Comparison of ENCODE assay signal across 26 mouse cellular contexts in the genomic region with DNA sequence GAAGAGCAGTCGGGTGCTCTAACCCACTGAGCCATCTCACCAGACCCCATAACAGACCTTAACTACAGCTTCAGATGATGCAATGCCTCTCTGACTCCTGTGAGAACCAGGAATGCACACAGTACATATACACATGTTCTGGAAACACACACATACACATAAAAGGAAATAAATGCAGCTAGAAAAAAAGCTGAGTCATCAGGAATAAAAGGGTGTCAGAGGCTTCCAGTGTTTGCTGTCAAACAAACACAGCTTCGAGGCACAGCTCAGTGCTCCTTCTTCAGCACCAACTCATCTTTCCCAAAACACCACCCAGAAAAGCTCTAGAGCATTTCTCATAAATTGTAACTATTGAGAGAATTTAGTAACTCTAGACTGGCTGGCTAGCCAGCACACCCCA. TPM values are rescaled to one million over a fixed set of nuclear protein-coding genes. Genes with fewer than 3 reads are reported as not detected.
DNase-seq lines count a peak whose midpoint lies in the region; ATAC-seq and TF ChIP-seq lines count a peak whose summit lies in the region.
"Had no signal": no experiment of that assay in that cellular context is flagged by ENCODE, and none has a peak within 500 bp of the region (broad histone marks: within the 10 kb centered on the region; RNA-seq: fewer than 3 reads in every experiment).

No protein-coding gene starts in this region.

- TF ChIP-seq CTCF in liver, postnatal 0 days (IDR thresholded peaks at IDR 0.05; ENCODE audit: low read depth), result no peak
- TF ChIP-seq CTCF in MEL (IDR thresholded peaks at IDR 0.05 in 2 of 3, conservative IDR thresholded peaks at IDR 0.05 in 1 of 3; ENCODE audit: control insufficient read depth in 1 of 3, insufficient read depth in 1 of 3, low read depth in 2 of 3, low read length in 3 of 3, poor library complexity in 1 of 3, severe bottlenecking in 1 of 3), result no peak

- H3K36me3 ChIP-seq in liver, embryonic 12.5 days, result peaks cover 84% of the 10 kb centered on the region
- H3K36me3 ChIP-seq in liver, postnatal 0 days (replicated peaks; ENCODE audit: insufficient read depth, low read length), result peaks cover 37% of the 10 kb centered on the region
- peaks cover 0 to 18% of the 10 kb centered on the region in 2 experiments; a peak in 2 of 4 replicates for H3K36me3 ChIP-seq in MEL (ENCODE audit: control insufficient read depth in 1 of 2, insufficient read depth in 2 of 2, low read length in 2 of 2)
- H3K36me3 ChIP-seq in liver, embryonic 15.5 days (replicated peaks), result peaks cover 79% of the 10 kb centered on the region
- H3K36me3 ChIP-seq in intestine, embryonic 15.5 days, result peaks cover 10% of the 10 kb centered on the region; the same call in 1 of the 2 replicates

- TF ChIP-seq RAD21 in MEL (IDR thresholded peaks at IDR 0.05; ENCODE audit: low read depth, low read length), result no peak

- TF ChIP-seq EP300 in liver, postnatal 0 days (IDR thresholded peaks at IDR 0.05; ENCODE audit: low read depth), result no peak
- no peak for TF ChIP-seq EP300 in MEL (IDR thresholded peaks at IDR 0.05; ENCODE audit: low read depth in 1 of 2, low read length in 2 of 2)

- no peak overlapping the region for H3K9ac ChIP-seq in liver, embryonic 12.5 days
- no peak overlapping the region for H3K9ac ChIP-seq in liver, postnatal 0 days (replicated peaks)
- H3K9ac ChIP-seq in MEL (ENCODE audit: control insufficient read depth, low read depth, low read length, poor library complexity, severe bottlenecking), result no peak overlapping the region
- no peak overlapping the region for H3K9ac ChIP-seq in liver, embryonic 15.5 days
- H3K9ac ChIP-seq in intestine, embryonic 15.5 days, result no peak overlapping the region
- H3K9ac ChIP-seq: forebrain, postnatal 0 days; heart, embryonic 12.5 days; heart, embryonic 15.5 days; hindbrain, embryonic 13.5 days had no signal

- H3K4me2 ChIP-seq in liver, embryonic 12.5 days, result no peak overlapping the region
- no peak overlapping the region for H3K4me2 ChIP-seq in liver, postnatal 0 days (ENCODE audit: low read depth, low read length)
- H3K4me2 ChIP-seq in liver, embryonic 15.5 days, result no peak overlapping the region
- H3K4me2 ChIP-seq in intestine, embryonic 15.5 days (replicated peaks), result no peak overlapping the region
- H3K4me2 ChIP-seq: heart, embryonic 12.5 days; heart, embryonic 15.5 days; hindbrain, embryonic 13.5 days had no signal

- H3K4me1 ChIP-seq in liver, embryonic 12.5 days, result peaks cover 28% of the 10 kb centered on the region
- no peaks in the 10 kb centered on the region for H3K4me1 ChIP-seq in liver, postnatal 0 days (ENCODE audit: insufficient read depth)
- H3K4me1 ChIP-seq in MEL (ENCODE audit: control insufficient read depth in 1 of 2, insufficient read depth in 2 of 2, low read length in 2 of 2), result no peaks in the 10 kb centered on the region
- peaks cover 28% of the 10 kb centered on the region for H3K4me1 ChIP-seq in liver, embryonic 15.5 days (replicated peaks)
- no peaks in the 10 kb centered on the region for H3K4me1 ChIP-seq in intestine, embryonic 15.5 days (replicated peaks)
- H3K4me1 ChIP-seq: hindbrain, embryonic 10.5 days; hindbrain, embryonic 13.5 days had no signal

- no peak for TF ChIP-seq POLR2A in MEL (IDR thresholded peaks at IDR 0.05; ENCODE audit: control insufficient read depth in 1 of 2, insufficient read depth in 1 of 2, low read depth in 1 of 2, low read length in 2 of 2, poor library complexity in 1 of 2)

- 85% methylated on average over 2 of the region's 2 CpGs for WGBS in liver, embryonic 12.5 days (ENCODE audit: insufficient replicate concordance)
- WGBS in liver, postnatal 0 days (ENCODE audit: insufficient replicate concordance), result 79% methylated on average over 2 of the region's 2 CpGs
- WGBS in liver, embryonic 15.5 days (ENCODE audit: insufficient replicate concordance), result 90% methylated on average over 2 of the region's 2 CpGs
- WGBS in intestine, embryonic 15.5 days, result 78% methylated on average over 2 of the region's 2 CpGs

- no peak overlapping the region for H3K4me3 ChIP-seq in liver, embryonic 12.5 days
- H3K4me3 ChIP-seq in liver, postnatal 0 days (ENCODE audit: low read depth, low read length), result no peak overlapping the region
- H3K4me3 ChIP-seq in MEL (ENCODE audit: control insufficient read depth in 1 of 2, insufficient read depth in 1 of 2, low read depth in 2 of 2, low read length in 2 of 2), result no peak overlapping the region
- H3K4me3 ChIP-seq in liver, embryonic 15.5 days (replicated peaks), result no peak overlapping the region
- no peak overlapping the region for H3K4me3 ChIP-seq in intestine, embryonic 15.5 days (replicated peaks)
- H3K4me3 ChIP-seq: gastrocnemius, adult 2 months; heart, embryonic 12.5 days; heart, embryonic 15.5 days; hindbrain, embryonic 10.5 days; hindbrain, embryonic 13.5 days had no signal

- peak overlapping the region; percentile 16; the same call in 1 of the 2 replicates for H3K27ac ChIP-seq in liver, embryonic 12.5 days
- H3K27ac ChIP-seq in liver, postnatal 0 days (ENCODE audit: low read depth), result no peak overlapping the region
- no peak overlapping the region for H3K27ac ChIP-seq in MEL (ENCODE audit: control insufficient read depth, low read depth, low read length)
- H3K27ac ChIP-seq in liver, embryonic 15.5 days (replicated peaks), result peak overlapping the region; percentile 19; the same call in 1 of the 2 replicates
- H3K27ac ChIP-seq in intestine, embryonic 15.5 days, result no peak overlapping the region
- H3K27ac ChIP-seq: gastrocnemius, adult 2 months; heart, embryonic 15.5 days; hindbrain, embryonic 10.5 days; hindbrain, embryonic 13.5 days had no signal

- H3K9me3 ChIP-seq in liver, embryonic 12.5 days (replicated peaks), result no peaks in the 10 kb centered on the region
- H3K9me3 ChIP-seq in liver, postnatal 0 days (ENCODE audit: low read length), result no peaks in the 10 kb centered on the region
- H3K9me3 ChIP-seq in MEL (replicated peaks; ENCODE audit: insufficient read depth, low read length), result no peaks in the 10 kb centered on the region
- no peaks in the 10 kb centered on the region for H3K9me3 ChIP-seq in liver, embryonic 15.5 days (replicated peaks)
- no peaks in the 10 kb centered on the region for H3K9me3 ChIP-seq in intestine, embryonic 15.5 days
- H3K9me3 ChIP-seq: heart, embryonic 12.5 days; heart, embryonic 15.5 days; hindbrain, embryonic 10.5 days; hindbrain, embryonic 13.5 days had no signal

- no peaks in the 10 kb centered on the region for H3K27me3 ChIP-seq in liver, embryonic 12.5 days (replicated peaks)
- H3K27me3 ChIP-seq in liver, postnatal 0 days (ENCODE audit: insufficient read depth, low read length), result no peaks in the 10 kb centered on the region
- no peaks in the 10 kb centered on the region for H3K27me3 ChIP-seq in MEL (ENCODE audit: control insufficient read depth in 1 of 2, insufficient read depth in 2 of 2, low read length in 2 of 2)
- no peaks in the 10 kb centered on the region for H3K27me3 ChIP-seq in liver, embryonic 15.5 days
- no peaks in the 10 kb centered on the region for H3K27me3 ChIP-seq in intestine, embryonic 15.5 days (replicated peaks)
- H3K27me3 ChIP-seq: heart, embryonic 12.5 days; heart, embryonic 15.5 days; hindbrain, embryonic 13.5 days had no signal

- no peak for DNase-seq in liver, postnatal 0 days
- DNase-seq in 3T3-L1 (ENCODE audit: low read depth, low spot score) (peak; percentile 25), MEL (ENCODE audit: low read depth, low spot score) (no peak)
- DNase-seq in adrenal gland, adult 18-20 months (ENCODE audit: low spot score in 2 of 2), result no peak
- no peak for DNase-seq in thymus, postnatal 36 days
- DNase-seq: adrenal gland, adult 8-10 months; adrenal gland, postnatal 36 days; B cell, adult 2 months; cerebellum, adult 18-20 months; cerebellum, adult 9-10 months; cerebellum, postnatal 14 days; forebrain, postnatal 0 days; gastrocnemius, adult 2 months; gastrocnemius, postnatal 14 days; heart, adult 11 months; heart, postnatal 10 days; heart, postnatal 36 days had no signal

- no peak for ATAC-seq in liver, embryonic 12.5 days
- no peak for ATAC-seq in liver, postnatal 0 days
- no peak for ATAC-seq in liver, embryonic 15.5 days (ENCODE audit: insufficient read depth)
- ATAC-seq in intestine, embryonic 15.5 days, result no peak
- ATAC-seq: forebrain, embryonic 14.5 days; forebrain, postnatal 0 days; hindbrain, embryonic 16.5 days had no signal

- no peaks in the 10 kb centered on the region for H3K79me2 ChIP-seq in MEL (ENCODE audit: control insufficient read depth, insufficient read depth, low read length, poor library complexity)

TF ChIP-seq in MEL, 35 proteins besides CTCF, POLR2A, EP300 and RAD21:
- TF ChIP-seq ZC3H11A (IDR thresholded peaks at IDR 0.05; ENCODE audit: low read depth, low read length) (no peak), MAFK (IDR thresholded peaks at IDR 0.05; ENCODE audit: borderline replicate concordance, low read depth, low read length) (peak; percentile 90), SIN3A (IDR thresholded peaks at IDR 0.05; ENCODE audit: low read length) (no peak), MYC (IDR thresholded peaks at IDR 0.05; ENCODE audit: low read depth, low read length) (no peak), UBTF (IDR thresholded peaks at IDR 0.05; ENCODE audit: borderline replicate concordance, insufficient read depth, low read depth, low read length) (no peak)
TF ChIP-seq in MEL: peak in this region for 1.

RNA-seq across cellular contexts. Expression of gene Hectd1, which starts 55.5 kb away (rescaled TPM):
- 48.0 and 48.4 TPM in 2 replicates for polyA plus RNA-seq in liver, embryonic 12.5 days (2016; fragmentation: Nextera tagmentation; extraction: Ambion mirVana)
- polyA plus RNA-seq in liver, postnatal 0 days (2015; fragmentation: Nextera tagmentation; extraction: Ambion mirVana), result 18.2 and 20.6 TPM in 2 replicates
- total RNA-seq in MEL (2012; rRNA removed), result 67.3 and 72.0 TPM in 2 replicates
- 100 to 1,000 TPM in 1 of 2 experiments, 10 to 100 TPM in 1; 55.2 to 248 TPM for polyA plus RNA-seq in MEL (2012; ENCODE audit: insufficient read depth in 1 of 2, insufficient read length in 2 of 2, low read depth in 1 of 2, low replicate concordance in 2 of 2, missing spikeins in 1 of 2)
- polyA plus RNA-seq in liver, embryonic 15.5 days (2015; fragmentation: Nextera tagmentation; extraction: Ambion mirVana), result 24.0 and 29.4 TPM in 2 replicates
- total RNA-seq in adrenal gland, adult 18-20 months (2021), result 10 to 100 TPM; 62.6 to 84.1 TPM
- 31.1 and 32.2 TPM in 2 replicates for polyA plus RNA-seq in intestine, embryonic 15.5 days (2015; fragmentation: Nextera tagmentation; extraction: Ambion mirVana)

Comparison
In these comparisons a context has a peak if more than half of its experiments do, and no peak if none do; other contexts are left out.
1. H3K27ac ChIP-seq: peak in liver, embryonic 12.5 days (single experiment) and liver, embryonic 15.5 days (single experiment); none in liver, postnatal 0 days (single experiment), MEL (single experiment) and intestine, embryonic 15.5 days (single experiment).